In the genomic region with DNA sequence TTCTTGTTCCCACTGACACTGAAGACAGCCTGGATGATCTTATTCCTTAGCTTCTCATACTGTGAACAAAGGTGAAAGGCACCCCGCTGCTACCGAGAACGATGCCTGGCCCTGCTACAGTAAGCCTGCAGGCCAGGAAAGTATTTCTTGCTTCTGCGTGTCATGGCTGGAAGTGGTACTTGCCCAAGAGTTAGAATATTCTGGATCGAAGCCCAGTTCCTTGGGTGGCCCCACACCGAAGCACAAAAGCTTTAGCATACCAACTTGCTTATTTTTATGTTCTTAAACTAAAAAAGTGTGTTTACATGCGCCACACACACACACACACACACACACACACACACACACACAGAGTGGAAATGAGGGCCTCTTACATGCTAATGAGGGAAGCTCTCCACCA, we compare ENCODE assay signal across 13 mouse cellular contexts. TPM values are rescaled to one million over a fixed set of nuclear protein-coding genes. Genes with fewer than 3 reads are reported as not detected.
"Had no signal": no experiment of that assay in that cellular context is flagged by ENCODE, and none has a peak within 500 bp of the region (broad histone marks: within the 10 kb centered on the region; RNA-seq: fewer than 3 reads in every experiment).

No protein-coding gene starts in this region.

- H3K27ac ChIP-seq: left cerebral cortex, adult 2 months; limb, embryonic 12.5 days; midbrain, embryonic 12.5 days; neural tube, embryonic 13.5 days had no signal

- H3K4me3 ChIP-seq: left cerebral cortex, adult 2 months; limb, embryonic 12.5 days; midbrain, embryonic 12.5 days; neural tube, embryonic 13.5 days had no signal

- DNase-seq: lung, adult 18-20 months; lung, postnatal 14 days; right cerebral cortex, postnatal 4 days had no signal

- H3K4me2 ChIP-seq: limb, embryonic 12.5 days; midbrain, embryonic 12.5 days; neural tube, embryonic 13.5 days had no signal

- H3K36me3 ChIP-seq: limb, embryonic 12.5 days; midbrain, embryonic 12.5 days; neural tube, embryonic 13.5 days had no signal

- ATAC-seq: intestine, postnatal 0 days; midbrain, embryonic 16.5 days had no signal

- H3K9me3 ChIP-seq: limb, embryonic 12.5 days; midbrain, embryonic 12.5 days; neural tube, embryonic 13.5 days had no signal

- H3K9ac ChIP-seq: limb, embryonic 12.5 days; midbrain, embryonic 12.5 days; neural tube, embryonic 13.5 days had no signal

RNA-seq across cellular contexts. Expression of gene Ccdc27, which starts 14.4 kb away (rescaled TPM):
- total RNA-seq: left cerebral cortex, adult 2 months; left cerebral cortex, postnatal 25 days; megakaryocyte-erythroid progenitor cell, adult 5-6 weeks had no signal
- polyA plus RNA-seq: limb, embryonic 12.5 days; midbrain, embryonic 12.5 days; midbrain, embryonic 16.5 days; neural tube, embryonic 13.5 days; stomach, embryonic 14.5 days; thymus, postnatal 0 days had no signal
